Mouse (Mus musculus) ES-CJ7 (cell line): ENCODE data around the gene Rybp.

ENCODE experiments used
- DNase-seq: peaks from one replicate; pipeline ENCODE4 v3.0.0; 2011; ENCODE audit warnings: low read depth, low spot score

Gene Rybp

GRCm38 (mm10) chr6:100220917-100221560, 66.2 kb downstream of the Rybp start:
- no peak for DNase-seq

- DNase-seq: peak; percentile 88
Observed at GRCm38 (mm10) chr6:100219971-100220370, 67.3 kb downstream of the Rybp start.

GRCm38 (mm10) chr6:100218541-100219341, 68.5 kb downstream of the Rybp start:
- DNase-seq: no peak

- no peak for DNase-seq
Observed at GRCm38 (mm10) chr6:100217507-100217906, 69.8 kb downstream of the Rybp start.

GRCm38 (mm10) chr6:100216945-100217344, 70.3 kb downstream of the Rybp start:
- no peak for DNase-seq

GRCm38 (mm10) chr6:100215809-100216208, 71.5 kb downstream of the Rybp start:
- no peak for DNase-seq

GRCm38 (mm10) chr6:100214132-100214913, 73.0 kb downstream of the Rybp start:
- peak; percentile 70 for DNase-seq

GRCm38 (mm10) chr6:100213596-100213995, 73.7 kb downstream of the Rybp start:
- DNase-seq: no peak

GRCm38 (mm10) chr6:100212820-100213219, 74.5 kb downstream of the Rybp start:
- DNase-seq: peak; percentile 92

- DNase-seq: no peak
Observed at GRCm38 (mm10) chr6:100211646-100212045, 75.6 kb downstream of the Rybp start.

GRCm38 (mm10) chr6:100210517-100210916, 76.8 kb downstream of the Rybp start:
- DNase-seq: no peak

GRCm38 (mm10) chr6:100206741-100207275, 80.5 kb downstream of the Rybp start:
- peak; percentile 61 for DNase-seq

- DNase-seq: peak; percentile 76
Observed at GRCm38 (mm10) chr6:100206261-100206660, 81.0 kb downstream of the Rybp start.

- no peak for DNase-seq
Observed at GRCm38 (mm10) chr6:100204436-100204835, 82.8 kb downstream of the Rybp start.

GRCm38 (mm10) chr6:100203492-100203891, 83.8 kb downstream of the Rybp start:
- DNase-seq: peak; percentile 87

GRCm38 (mm10) chr6:100202091-100202490, 85.2 kb downstream of the Rybp start:
- no peak for DNase-seq

GRCm38 (mm10) chr6:100197102-100197501, 90.2 kb downstream of the Rybp start:
- DNase-seq: no peak

- DNase-seq: peak; percentile 26
Observed at GRCm38 (mm10) chr6:100195870-100196409, 91.3 kb downstream of the Rybp start.

- DNase-seq: no peak
Observed at GRCm38 (mm10) chr6:100195091-100195490, 92.2 kb downstream of the Rybp start.

GRCm38 (mm10) chr6:100193760-100194159, 93.5 kb downstream of the Rybp start:
- no peak for DNase-seq

- no peak for DNase-seq
Observed at GRCm38 (mm10) chr6:100192691-100193229, 94.5 kb downstream of the Rybp start.
